Mouse (Mus musculus) liver, postnatal 0 days (tissue): ENCODE measurements at regions not wholly inside any gene's neighbourhood (a gene's known extent, or its start where the extent isn't known, plus 50 kb on each side); places are given as distances from the start of the nearest gene placed in this dataset.

Source experiments
- CTCF ChIP-seq: sonication (generic); IDR thresholded peaks from 2 replicates; pipeline ENCODE4 v1.5.1; 2016; ENCODE audit warnings: antibody characterized with exemption, low read depth
- EP300 ChIP-seq: IDR thresholded peaks from 2 replicates; pipeline ENCODE4 v1.6.1; 2016; ENCODE audit warnings: antibody characterized with exemption, low read depth, mild to moderate bottlenecking

DNA sequence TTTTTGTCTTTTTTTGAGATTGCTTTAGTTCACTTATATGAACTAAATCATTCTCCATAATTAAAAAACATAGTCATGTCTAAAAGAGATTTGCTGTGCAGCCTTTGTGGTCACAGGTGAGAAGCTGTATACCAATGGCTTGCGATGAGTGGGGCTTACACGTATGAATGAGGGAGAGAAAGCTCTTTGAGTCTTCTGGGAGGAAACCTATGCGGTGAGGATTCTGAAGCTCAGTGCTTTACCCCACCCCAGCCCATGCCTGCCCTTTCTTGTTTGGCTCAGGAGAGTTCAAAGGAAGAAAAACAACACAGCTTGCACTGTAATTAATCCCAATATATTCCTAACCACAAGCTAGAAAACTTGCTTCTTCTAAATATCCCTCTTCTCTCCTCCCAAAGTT is 53.4 kb upstream of the Mbnl1 start:
- TF ChIP-seq CTCF (no peak), EP300 (no peak)
